15 mouse cellular contexts compared by ENCODE assay signal in the genomic region with DNA sequence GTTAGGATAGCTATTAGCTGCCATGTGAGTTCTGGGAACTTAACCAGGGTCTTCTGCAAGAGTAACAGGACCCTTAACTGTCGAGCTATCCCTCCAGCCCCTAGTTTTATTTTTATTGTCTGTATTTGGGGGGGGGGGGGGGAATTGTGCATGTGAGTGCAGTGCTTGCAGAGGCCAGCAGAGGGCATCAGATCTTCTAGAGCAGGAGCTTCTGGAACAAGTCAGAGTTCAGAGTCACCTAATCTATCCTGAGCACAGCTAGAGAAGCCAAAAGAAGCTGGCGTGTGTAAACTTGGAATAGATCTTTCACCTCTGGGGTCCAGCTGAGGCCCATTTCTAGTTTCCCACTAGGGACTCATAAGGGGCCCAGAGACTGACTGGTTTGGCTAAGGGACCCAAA. TPM values are rescaled to one million over a fixed set of nuclear protein-coding genes. Genes with fewer than 3 reads are reported as not detected.
A peak's percentile ranks its signal among the peaks of the same experiment; 100 is the strongest.
DNase-seq lines count a peak whose midpoint lies in the region; ATAC-seq and TF ChIP-seq lines count a peak whose summit lies in the region.
"Had no signal": no experiment of that assay in that cellular context is flagged by ENCODE, and none has a peak within 500 bp of the region (broad histone marks: within the 10 kb centered on the region; RNA-seq: fewer than 3 reads in every experiment).

No protein-coding gene starts in this region.

- DNase-seq in hindbrain, postnatal 0 days (ENCODE audit: low spot score): peak; percentile 16
- DNase-seq in neural tube, embryonic 10.5 days (ENCODE audit: extremely low spot score, low spot score): peak; percentile 31
- peak; percentile 1 for DNase-seq in c-Kit-positive CD71-positive TER-119-negative erythroid progenitor cells, embryonic 14.5 days (ENCODE audit: low read depth)
- peak; percentile 53 for DNase-seq in thymus, postnatal 4 days
- no peak for DNase-seq in heart, adult 11 months
- DNase-seq: adrenal gland, adult 2 months; cerebellum, adult 9-10 months; kidney, adult 8-10 months; liver, embryonic 13.5 days; retina, postnatal 1 day had no signal

- H3K4me3 ChIP-seq in hindbrain, postnatal 0 days (ENCODE audit: low read length): no peak overlapping the region
- no peak overlapping the region for H3K4me3 ChIP-seq in hindbrain, embryonic 12.5 days
- H3K4me3 ChIP-seq in neural tube, embryonic 15.5 days (replicated peaks): no peak overlapping the region
- H3K4me3 ChIP-seq: liver, embryonic 13.5 days had no signal

- no peak overlapping the region for H3K4me2 ChIP-seq in hindbrain, postnatal 0 days (ENCODE audit: low read depth, low read length)
- H3K4me2 ChIP-seq in hindbrain, embryonic 12.5 days (replicated peaks): no peak overlapping the region
- no peak overlapping the region for H3K4me2 ChIP-seq in neural tube, embryonic 15.5 days
- H3K4me2 ChIP-seq: liver, embryonic 13.5 days had no signal

- ATAC-seq in hindbrain, postnatal 0 days: no peak
- ATAC-seq in hindbrain, embryonic 12.5 days (ENCODE audit: low FRiP score): no peak
- ATAC-seq in neural tube, embryonic 15.5 days (ENCODE audit: low FRiP score): no peak

- no peak for TF ChIP-seq CTCF in hindbrain, postnatal 0 days (IDR thresholded peaks at IDR 0.05; ENCODE audit: low read depth)

- H3K9ac ChIP-seq in hindbrain, postnatal 0 days (replicated peaks; ENCODE audit: low read length): no peak overlapping the region
- no peak overlapping the region for H3K9ac ChIP-seq in hindbrain, embryonic 12.5 days
- no peak overlapping the region for H3K9ac ChIP-seq in neural tube, embryonic 15.5 days (replicated peaks)
- H3K9ac ChIP-seq: heart, embryonic 15.5 days; liver, embryonic 13.5 days had no signal

- H3K27me3 ChIP-seq in hindbrain, postnatal 0 days (ENCODE audit: insufficient read depth, low read length): peaks cover 6% of the 10 kb centered on the region; the same call in 1 of the 2 replicates
- H3K27me3 ChIP-seq in hindbrain, embryonic 12.5 days: peaks cover 23% of the 10 kb centered on the region
- H3K27me3 ChIP-seq in neural tube, embryonic 15.5 days (replicated peaks): peaks cover 9% of the 10 kb centered on the region; the same call in 1 of the 2 replicates

- H3K9me3 ChIP-seq in hindbrain, postnatal 0 days (ENCODE audit: low read length): no peaks in the 10 kb centered on the region
- no peaks in the 10 kb centered on the region for H3K9me3 ChIP-seq in hindbrain, embryonic 12.5 days (replicated peaks)
- no peaks in the 10 kb centered on the region for H3K9me3 ChIP-seq in neural tube, embryonic 15.5 days (replicated peaks)
- H3K9me3 ChIP-seq: embryonic facial prominence, embryonic 15.5 days; heart, embryonic 15.5 days; liver, embryonic 13.5 days had no signal

- H3K36me3 ChIP-seq in hindbrain, postnatal 0 days (ENCODE audit: insufficient read depth, low read length): no peaks in the 10 kb centered on the region
- H3K36me3 ChIP-seq in hindbrain, embryonic 12.5 days: no peaks in the 10 kb centered on the region
- no peaks in the 10 kb centered on the region for H3K36me3 ChIP-seq in neural tube, embryonic 15.5 days
- H3K36me3 ChIP-seq: embryonic facial prominence, embryonic 15.5 days; G1E; heart, embryonic 15.5 days; liver, embryonic 13.5 days had no signal

- H3K4me1 ChIP-seq in hindbrain, postnatal 0 days (ENCODE audit: insufficient read depth, low read length): no peaks in the 10 kb centered on the region
- peaks cover 33% of the 10 kb centered on the region for H3K4me1 ChIP-seq in hindbrain, embryonic 12.5 days
- peaks cover 35% of the 10 kb centered on the region for H3K4me1 ChIP-seq in neural tube, embryonic 15.5 days
- H3K4me1 ChIP-seq: liver, embryonic 13.5 days had no signal

- WGBS in hindbrain, postnatal 0 days: 86% methylated on average over 2 of the region's 2 CpGs
- 85% methylated on average over 2 of the region's 2 CpGs for WGBS in hindbrain, embryonic 12.5 days
- 72% methylated on average over 2 of the region's 2 CpGs for WGBS in neural tube, embryonic 15.5 days

- H3K27ac ChIP-seq in hindbrain, postnatal 0 days: no peak overlapping the region
- H3K27ac ChIP-seq in hindbrain, embryonic 12.5 days: no peak overlapping the region
- H3K27ac ChIP-seq in neural tube, embryonic 15.5 days (replicated peaks): no peak overlapping the region
- H3K27ac ChIP-seq: embryonic facial prominence, embryonic 15.5 days; heart, embryonic 15.5 days; liver, embryonic 13.5 days had no signal

RNA-seq across cellular contexts. Expression of a gene that starts 1.1 kb away (rescaled TPM):
- total RNA-seq in hindbrain, postnatal 0 days (2014; rRNA removed): 12.1 and 20.1 TPM in 2 replicates
- 9.9 and 10.0 TPM in 2 replicates for polyA plus RNA-seq in hindbrain, postnatal 0 days (2015; fragmentation: Nextera tagmentation; extraction: Ambion mirVana)
- polyA plus RNA-seq in hindbrain, embryonic 12.5 days (2016; fragmentation: Nextera tagmentation; extraction: Ambion mirVana): 15.2 and 20.2 TPM in 2 replicates
- 5.2 and 11.3 TPM in 2 replicates for polyA plus RNA-seq in neural tube, embryonic 15.5 days (2015; fragmentation: Nextera tagmentation; extraction: Ambion mirVana)
- total RNA-seq: G1E had no signal
- polyA plus RNA-seq: G1E had no signal
